Mouse (Mus musculus): ENCODE measurements around the gene Nup50.

GRCm38 (mm10) chr15:84903843-84904385 is 19.3 kb upstream of the Nup50 start:
- TF ChIP-seq CTCF (IDR thresholded peaks at IDR 0.05; ENCODE audit: extremely low read depth, insufficient read depth, insufficient read length, insufficient replicate concordance), result no peak
- no peak for TF ChIP-seq POLR2A (IDR thresholded peaks at IDR 0.05; ENCODE audit: low read depth, low read length)

Data from spleen, adult 2 months (tissue).